Mouse (Mus musculus) G1E (cell line): ENCODE measurements around the gene Zdhhc17.

Experiments
- CTCF ChIP-seq: IDR thresholded peaks from 2 replicates; pipeline ENCODE4 v1.5.1; 2012; ENCODE audit warnings: low read depth, low read length, inconsistent platforms, mixed read lengths
- GATA1 ChIP-seq: IDR thresholded peaks from 2 replicates; pipeline ENCODE4 v1.6.1; 2012; ENCODE audit warnings: borderline replicate concordance, low read length, inconsistent platforms, mixed read lengths

DNA sequence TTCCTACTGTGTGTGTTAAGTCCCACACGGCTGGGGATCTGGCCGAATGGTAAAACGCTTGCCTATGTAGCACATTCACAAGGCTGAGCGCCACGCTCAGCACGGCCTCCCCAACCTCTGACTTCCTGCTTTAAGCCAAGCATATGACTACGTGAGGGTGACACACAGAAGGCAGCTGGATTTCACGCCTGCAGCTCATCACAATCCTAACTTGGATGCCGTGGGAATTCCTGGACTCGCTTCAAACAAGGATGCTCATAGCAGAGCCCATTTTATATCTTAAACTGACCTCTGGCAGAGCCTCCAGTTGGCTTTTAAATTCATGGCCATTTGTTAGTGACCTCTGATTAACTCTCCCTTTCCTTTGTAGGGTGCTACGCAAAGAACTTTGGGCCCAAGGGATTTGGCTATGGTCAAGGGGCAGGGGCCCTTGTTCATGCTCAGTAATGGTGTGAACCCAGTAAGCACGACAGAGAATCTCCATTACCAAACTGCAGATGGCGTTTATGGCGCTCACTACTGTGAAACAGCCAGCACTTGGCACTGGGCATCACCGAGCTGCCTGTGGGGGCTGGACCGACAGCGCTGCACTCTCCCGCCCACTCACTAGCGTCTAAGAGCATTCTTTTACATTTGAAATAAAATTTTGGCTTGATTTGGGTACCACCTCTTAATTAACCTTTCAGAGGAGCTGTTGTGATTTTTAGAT is 70.9 kb downstream of the Zdhhc17 start:
- no peak for TF ChIP-seq CTCF
- no peak for TF ChIP-seq GATA1
